ENCODE assay signal across 8 mouse cellular contexts in genomic region chr4:123342091-123342641, GRCm38 (mm10). TPM values are rescaled to one million over a fixed set of nuclear protein-coding genes. Genes with fewer than 3 reads are reported as not detected.
DNase-seq lines count a peak whose midpoint lies in the region; ATAC-seq and TF ChIP-seq lines count a peak whose summit lies in the region.

No protein-coding gene starts in this region.

- H3K9me3 ChIP-seq in lung, embryonic 15.5 days: no peaks in the 10 kb centered on the region
- H3K9me3 ChIP-seq in forebrain, embryonic 10.5 days: no peaks in the 10 kb centered on the region
- H3K9me3 ChIP-seq in limb, embryonic 13.5 days: 0 out of 2 replicates have a peak, but pooled peaks cover 4% of the 10 kb centered on the region

- WGBS in lung, embryonic 15.5 days: 3% methylated on average over 43 of the region's 43 CpGs
- 3% methylated on average over 43 of the region's 43 CpGs for WGBS in forebrain, embryonic 10.5 days
- WGBS in limb, embryonic 13.5 days: 5% methylated on average over 32 of the region's 43 CpGs
- WGBS in olfactory bulb, adult 2 months: 5% methylated on average over 43 of the region's 43 CpGs

- no peak for TF ChIP-seq POLR2A in olfactory bulb, adult 2 months (IDR thresholded peaks at IDR 0.05; ENCODE audit: insufficient read depth, low read depth, low read length)

- TF ChIP-seq CTCF in olfactory bulb, adult 2 months (IDR thresholded peaks at IDR 0.05; ENCODE audit: insufficient read depth, low read depth, low read length): no peak

- H3K9ac ChIP-seq in lung, embryonic 15.5 days: no peak overlapping the region
- H3K9ac ChIP-seq in limb, embryonic 13.5 days: peak overlapping the region; percentile 48

- no peak for DNase-seq in lung, postnatal 4 days
- no peak for DNase-seq in forebrain, embryonic 10.5 days (ENCODE audit: extremely low spot score, low spot score)
- DNase-seq in adrenal gland, adult 2 months: no peak
- no peak for DNase-seq in spleen, postnatal 14 days (ENCODE audit: low spot score in 2 of 2)
- DNase-seq in urinary bladder, adult 18-20 months (ENCODE audit: low spot score in 2 of 2): no peak

- H3K27me3 ChIP-seq in lung, embryonic 15.5 days: peaks cover 43% of the 10 kb centered on the region
- H3K27me3 ChIP-seq in forebrain, embryonic 10.5 days (ENCODE audit: poor library complexity, severe bottlenecking): peaks cover 63% of the 10 kb centered on the region
- H3K27me3 ChIP-seq in limb, embryonic 13.5 days: peaks cover 65% of the 10 kb centered on the region

- ATAC-seq in lung, embryonic 15.5 days (ENCODE audit: borderline replicate concordance, extremely low read depth, low FRiP score, low TSS enrichment): no peak
- ATAC-seq in limb, embryonic 13.5 days (ENCODE audit: low FRiP score, low read depth): no peak; the same call in 1 of the 2 replicates

- peaks cover 18% of the 10 kb centered on the region for H3K4me1 ChIP-seq in lung, embryonic 15.5 days
- H3K4me1 ChIP-seq in forebrain, embryonic 10.5 days: peaks cover 15% of the 10 kb centered on the region
- H3K4me1 ChIP-seq in limb, embryonic 13.5 days: peaks cover 17% of the 10 kb centered on the region
- H3K4me1 ChIP-seq in olfactory bulb, adult 2 months (ENCODE audit: control insufficient read depth, insufficient read depth, low read length): peaks cover 15% of the 10 kb centered on the region

- peak overlapping the region; percentile 52 for H3K4me3 ChIP-seq in lung, embryonic 15.5 days
- peak overlapping the region; percentile 65 for H3K4me3 ChIP-seq in forebrain, embryonic 10.5 days
- peak overlapping the region; percentile 53 for H3K4me3 ChIP-seq in limb, embryonic 13.5 days
- H3K4me3 ChIP-seq in olfactory bulb, adult 2 months (ENCODE audit: insufficient read depth, low read depth, low read length): peak overlapping the region; percentile 42

- no peaks in the 10 kb centered on the region for H3K36me3 ChIP-seq in lung, embryonic 15.5 days
- H3K36me3 ChIP-seq in forebrain, embryonic 10.5 days (replicated peaks): peaks cover 4% of the 10 kb centered on the region
- H3K36me3 ChIP-seq in limb, embryonic 13.5 days: no peaks in the 10 kb centered on the region

- no peak overlapping the region for H3K27ac ChIP-seq in lung, embryonic 15.5 days
- no peak overlapping the region for H3K27ac ChIP-seq in forebrain, embryonic 10.5 days
- H3K27ac ChIP-seq in limb, embryonic 13.5 days: no peak overlapping the region
- no peak overlapping the region for H3K27ac ChIP-seq in olfactory bulb, adult 2 months (ENCODE audit: insufficient read depth, low read depth, low read length)

- peak overlapping the region; percentile 94 for H3K4me2 ChIP-seq in lung, embryonic 15.5 days
- peak overlapping the region; percentile 85 for H3K4me2 ChIP-seq in limb, embryonic 13.5 days (replicated peaks)

RNA-seq across cellular contexts. Expression of gene Bmp8a, which starts 0.9 kb away (rescaled TPM):
- 0.33 and 0.46 TPM in 2 replicates for polyA plus RNA-seq in lung, embryonic 15.5 days (2015; fragmentation: Nextera tagmentation; extraction: Ambion mirVana)
- 0.14 TPM in 1 of 2 replicates, not detected in the other for polyA plus RNA-seq in forebrain, embryonic 10.5 days (2016; fragmentation: Nextera tagmentation; extraction: Ambion mirVana)
- 0.83 and 0.92 TPM in 2 replicates for polyA plus RNA-seq in limb, embryonic 13.5 days (2015; fragmentation: Nextera tagmentation; extraction: Ambion mirVana)
- not detected in 2 replicates for polyA plus RNA-seq in olfactory bulb, adult 2 months (2012; ENCODE audit: insufficient read depth, insufficient read length, low replicate concordance, missing spikeins)
- total RNA-seq in adrenal gland, adult 2 months (2021): under 1 TPM in 1 of 2 experiments, not detected in 1; 0.21 TPM
- 0.17 and 0.18 TPM in 2 replicates for polyA plus RNA-seq in adrenal gland, adult 2 months (2012; rRNA removed)

RNA-seq across cellular contexts. Expression of gene Oxct2a, which starts 18.7 kb away (rescaled TPM):
- polyA plus RNA-seq in lung, embryonic 15.5 days (2015; fragmentation: Nextera tagmentation; extraction: Ambion mirVana): not detected in 2 replicates
- polyA plus RNA-seq in forebrain, embryonic 10.5 days (2016; fragmentation: Nextera tagmentation; extraction: Ambion mirVana): not detected in 2 replicates
- polyA plus RNA-seq in limb, embryonic 13.5 days (2015; fragmentation: Nextera tagmentation; extraction: Ambion mirVana): not detected in 2 replicates
- polyA plus RNA-seq in olfactory bulb, adult 2 months (2012; ENCODE audit: insufficient read depth, insufficient read length, low replicate concordance, missing spikeins): not detected in 2 replicates
- not detected for total RNA-seq in adrenal gland, adult 2 months (2021)
- not detected in 2 replicates for polyA plus RNA-seq in adrenal gland, adult 2 months (2012; rRNA removed)
